Mouse (Mus musculus) heart, embryonic 11.5 days (tissue): ENCODE measurements at regions not wholly inside any gene's neighbourhood (a gene's known extent, or its start where the extent isn't known, plus 50 kb on each side); places are given as distances from the start of the nearest gene placed in this dataset.

Source experiments
- ATAC-seq: fragments of 200-750 bp; cut with Nextera tagmentation; replicated peaks from 2 replicates; pipeline ENCODE4 v1.8.0; 2017; ENCODE audit warnings: moderate library complexity; ENCODE audit not compliant: insufficient number of reproducible peaks, low FRiP score, low TSS enrichment
- H3K27ac ChIP-seq: fragments of 300-500 bp; sonication (generic); 2 replicates; pipeline ENCODE4 v1.5.1; 2014; ENCODE audit warnings: mild to moderate bottlenecking, low read depth, low read length
- H3K27me3 ChIP-seq: fragments of 300-500 bp; sonication (generic); 2 replicates; pipeline ENCODE4 v1.6.1; 2014; ENCODE audit warnings: mild to moderate bottlenecking, low read length, mixed read lengths; ENCODE audit not compliant: control insufficient read depth, insufficient read depth
- H3K36me3 ChIP-seq: fragments of 300-500 bp; sonication (generic); 2 replicates; pipeline ENCODE4 v1.6.1; 2014; ENCODE audit warnings: mild to moderate bottlenecking, low read length, moderate library complexity, mixed read lengths; ENCODE audit not compliant: control insufficient read depth, insufficient read depth
- H3K4me1 ChIP-seq: fragments of 300-500 bp; sonication (generic); 2 replicates; pipeline ENCODE4 v1.6.1; 2014; ENCODE audit warnings: low read length; ENCODE audit not compliant: control insufficient read depth, insufficient read depth
- H3K4me2 ChIP-seq: fragments of 300-500 bp; sonication (generic); 2 replicates; pipeline ENCODE4 v1.6.1; 2014; ENCODE audit warnings: mild to moderate bottlenecking, moderate library complexity
- H3K4me3 ChIP-seq: fragments of 300-500 bp; sonication (generic); 2 replicates; pipeline ENCODE4 v1.5.1; 2014; ENCODE audit warnings: low read depth, low read length
- H3K9ac ChIP-seq: fragments of 300-500 bp; sonication (generic); 2 replicates; pipeline ENCODE4 v1.6.1; 2014; ENCODE audit warnings: mild to moderate bottlenecking, low read depth, low read length, moderate library complexity
- H3K9me3 ChIP-seq: fragments of 300-500 bp; sonication (generic); replicated peaks from 2 replicates; pipeline ENCODE4 v1.6.1; 2016; ENCODE audit warnings: low read length; ENCODE audit not compliant: control insufficient read depth
- WGBS: fragments of 180-500 bp; shearing (Covaris S2); extraction: QIAGEN DNeasy Blood & Tissue Kit; methylation state at CpG from one replicate; pipeline ENCODE4 v1.1.7; 2014; ENCODE audit not compliant: insufficient replicate concordance; 5-methylcytosine and 5-hydroxymethylcytosine counted together

DNA sequence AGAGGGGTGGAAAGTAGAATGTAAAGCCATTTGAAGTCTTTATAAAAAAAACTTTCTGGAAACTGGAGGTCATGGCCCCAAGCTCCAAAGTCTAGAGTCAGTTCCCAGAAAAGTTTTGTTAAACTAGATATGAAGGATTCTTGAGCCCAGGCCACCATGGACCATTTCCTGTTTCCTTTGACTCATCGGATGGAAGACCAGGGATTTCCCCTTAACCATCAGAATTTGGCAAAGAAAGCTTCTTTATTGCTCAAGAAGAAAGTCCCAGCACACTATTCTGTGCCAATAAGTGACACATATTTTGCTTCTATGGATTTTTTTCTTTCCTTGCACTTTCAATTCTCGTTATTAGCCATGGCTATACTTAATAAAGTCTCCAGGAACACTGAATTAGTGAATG is 92.7 kb upstream of the Slco3a1 start:
- Histone ChIP-seq H3K36me3 (no peaks in the 10 kb centered on the region), H3K9ac (no peak overlapping the region), H3K4me1 (0 out of 2 replicates have a peak, but pooled peaks cover 2% of the 10 kb centered on the region), H3K27me3 (no peaks in the 10 kb centered on the region), H3K27ac (no peak overlapping the region), H3K4me2 (no peak overlapping the region), H3K9me3 (no peaks in the 10 kb centered on the region), H3K4me3 (no peak overlapping the region)
- no peak for ATAC-seq
- WGBS = 61% methylated on average over 2 of the region's 2 CpGs

DNA sequence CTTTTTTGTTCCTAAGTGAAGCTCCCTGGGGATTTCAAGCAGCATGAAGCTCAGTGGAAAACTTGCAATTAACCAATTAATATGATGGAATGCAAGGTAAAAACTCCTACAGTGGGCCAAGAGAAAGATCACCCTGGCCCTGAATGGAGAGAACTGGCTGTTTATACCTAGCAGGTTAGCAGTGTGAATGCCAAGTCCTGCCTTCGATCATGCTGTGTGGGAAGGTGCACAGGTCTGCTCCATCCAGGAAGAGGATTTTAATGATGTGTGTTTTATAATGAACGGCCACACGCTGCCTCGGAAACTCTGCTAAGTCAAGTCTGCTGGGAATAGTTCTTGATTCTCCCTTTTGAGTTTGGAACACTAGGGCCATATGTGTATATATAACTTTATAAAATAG is 85.6 kb upstream of the Slco3a1 start:
- no peaks in the 10 kb centered on the region for H3K27me3 ChIP-seq
- H3K4me3 ChIP-seq = no peak overlapping the region
- 85% methylated on average over 4 of the region's 4 CpGs for WGBS
- no peak overlapping the region for H3K4me2 ChIP-seq
- no peaks in the 10 kb centered on the region for H3K4me1 ChIP-seq
- no peaks in the 10 kb centered on the region for H3K36me3 ChIP-seq
- no peak for ATAC-seq
- no peaks in the 10 kb centered on the region for H3K9me3 ChIP-seq
- H3K9ac ChIP-seq = no peak overlapping the region
- no peak overlapping the region for H3K27ac ChIP-seq

DNA sequence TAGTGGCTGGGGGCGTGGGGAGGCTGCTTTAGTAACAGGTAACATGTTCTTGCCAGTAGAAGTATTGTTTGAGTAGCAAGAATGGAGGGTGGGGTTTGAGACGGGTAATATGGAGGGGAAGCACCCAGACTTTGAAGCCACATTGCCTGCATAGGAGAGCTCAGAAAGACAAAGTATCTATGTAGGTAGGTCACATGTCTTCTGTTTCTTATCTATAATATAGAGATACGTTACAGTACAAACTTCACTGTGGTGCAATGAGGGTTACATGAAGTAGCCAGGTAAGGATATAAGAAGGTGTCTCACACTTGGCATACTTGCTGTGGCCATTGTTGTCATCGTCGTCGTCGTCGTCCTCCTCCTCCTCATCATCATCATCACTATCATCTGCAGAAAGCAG is 77.6 kb upstream of the Slco3a1 start:
- Histone ChIP-seq H3K27me3 (no peaks in the 10 kb centered on the region), H3K36me3 (no peaks in the 10 kb centered on the region), H3K4me1 (no peaks in the 10 kb centered on the region), H3K4me3 (no peak overlapping the region), H3K9ac (no peak overlapping the region), H3K4me2 (no peak overlapping the region), H3K9me3 (no peaks in the 10 kb centered on the region), H3K27ac (no peak overlapping the region)
- 82% methylated on average over 8 of the region's 8 CpGs for WGBS
- no peak for ATAC-seq

DNA sequence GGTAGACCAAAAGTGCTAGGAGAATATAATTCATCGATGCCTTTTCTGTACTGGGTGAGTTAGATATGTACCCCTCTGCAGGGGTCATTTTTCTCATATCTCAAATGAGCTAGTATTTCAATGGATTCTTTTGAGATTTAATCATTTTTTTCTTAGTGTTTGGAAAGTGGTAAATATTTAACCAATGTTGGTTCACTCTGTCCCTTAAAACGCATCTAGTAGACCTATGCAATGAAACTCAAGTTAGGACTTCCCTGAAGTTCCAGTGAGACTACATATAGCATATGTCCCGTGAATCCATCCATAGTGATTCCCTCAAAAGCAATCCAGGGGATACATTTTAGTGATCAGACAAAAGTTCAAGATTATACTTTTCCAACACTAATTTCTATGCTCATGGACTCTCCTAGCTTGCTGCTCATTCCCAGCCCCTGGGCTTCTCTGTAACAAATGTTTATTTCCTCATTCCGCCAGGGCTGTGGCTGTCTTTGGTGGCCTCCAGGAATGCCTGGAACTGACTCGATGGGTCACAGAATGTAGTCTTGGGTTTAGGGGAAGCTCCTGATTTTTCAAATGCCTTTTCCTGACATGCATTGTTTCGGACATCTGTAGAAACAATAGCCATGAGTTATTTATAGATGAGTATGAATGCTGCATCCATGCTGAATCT is 74.4 kb upstream of the Slco3a1 start:
- Histone ChIP-seq H3K27me3 (no peaks in the 10 kb centered on the region), H3K27ac (no peak overlapping the region), H3K9me3 (no peaks in the 10 kb centered on the region), H3K36me3 (no peaks in the 10 kb centered on the region), H3K4me3 (no peak overlapping the region), H3K9ac (no peak overlapping the region), H3K4me1 (no peaks in the 10 kb centered on the region), H3K4me2 (no peak overlapping the region)
- no peak for ATAC-seq
- 79% methylated on average over 6 of the region's 6 CpGs for WGBS
